Mouse (Mus musculus): ENCODE measurements around the gene Alkbh5. TPM values are rescaled to one million over a fixed set of nuclear protein-coding genes. Genes with fewer than 3 reads are reported as not detected.
"Not testable (repeated sequence)": the region's sequence is repeated elsewhere in the genome, so short reads cannot be mapped to it uniquely, and the experiment has no call there.

Gene Alkbh5
- polyA plus RNA-seq, 1 experiment = 22.4 TPM

DNA sequence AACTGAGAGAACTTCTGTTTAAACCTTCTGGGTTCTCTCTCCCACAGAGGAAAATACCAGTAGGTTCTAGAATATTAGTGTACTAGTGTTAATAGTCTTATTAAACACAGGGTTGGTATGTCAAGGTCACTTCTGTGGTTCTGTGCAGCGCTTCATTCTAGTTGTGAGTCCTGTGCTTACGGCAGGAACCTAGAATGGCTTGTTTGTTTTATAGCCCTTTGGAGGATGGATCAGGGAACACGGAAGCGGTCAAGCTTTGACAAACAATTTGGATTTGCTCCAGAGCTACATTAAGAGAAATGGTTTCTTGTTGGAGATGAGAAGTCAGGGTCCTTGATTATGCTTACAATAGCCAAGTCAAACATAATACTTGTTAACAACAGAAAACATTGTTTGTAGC lies 9.3 kb downstream of the Alkbh5 start:
- DNase-seq (ENCODE audit: low read depth) = no peak
- TF ChIP-seq POLR2A (IDR thresholded peaks at IDR 0.05; ENCODE audit: borderline replicate concordance, extremely low read depth, insufficient read depth, insufficient read length, poor library complexity, severe bottlenecking) (no peak), CTCF (IDR thresholded peaks at IDR 0.05; ENCODE audit: borderline replicate concordance, extremely low read depth, insufficient read depth, insufficient read length) (no peak)

DNA sequence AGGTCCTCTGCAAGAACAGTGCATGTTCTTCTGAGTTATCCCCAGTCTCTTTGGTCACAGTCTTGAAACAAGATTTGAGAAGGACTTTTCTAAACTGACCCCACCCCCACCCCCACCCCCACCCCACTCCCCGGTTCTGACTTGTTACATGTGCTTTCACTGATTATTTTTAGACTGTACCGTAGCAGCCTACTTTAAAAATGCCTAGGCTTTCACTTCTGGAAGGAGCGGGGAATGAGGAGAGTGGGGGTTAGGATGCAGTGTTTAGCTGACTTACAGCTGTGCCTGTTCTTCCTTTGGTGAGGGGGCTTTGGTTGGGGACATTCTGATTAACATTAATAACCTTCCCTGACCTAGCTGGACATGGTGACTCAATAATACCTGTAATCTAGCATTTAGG lies 11.9 kb downstream of the Alkbh5 start:
- TF ChIP-seq CTCF (IDR thresholded peaks at IDR 0.05; ENCODE audit: borderline replicate concordance, extremely low read depth, insufficient read depth, insufficient read length) = no peak
- TF ChIP-seq POLR2A (IDR thresholded peaks at IDR 0.05; ENCODE audit: borderline replicate concordance, extremely low read depth, insufficient read depth, insufficient read length, poor library complexity, severe bottlenecking) = no peak
- no peak for DNase-seq (ENCODE audit: low read depth)

DNA sequence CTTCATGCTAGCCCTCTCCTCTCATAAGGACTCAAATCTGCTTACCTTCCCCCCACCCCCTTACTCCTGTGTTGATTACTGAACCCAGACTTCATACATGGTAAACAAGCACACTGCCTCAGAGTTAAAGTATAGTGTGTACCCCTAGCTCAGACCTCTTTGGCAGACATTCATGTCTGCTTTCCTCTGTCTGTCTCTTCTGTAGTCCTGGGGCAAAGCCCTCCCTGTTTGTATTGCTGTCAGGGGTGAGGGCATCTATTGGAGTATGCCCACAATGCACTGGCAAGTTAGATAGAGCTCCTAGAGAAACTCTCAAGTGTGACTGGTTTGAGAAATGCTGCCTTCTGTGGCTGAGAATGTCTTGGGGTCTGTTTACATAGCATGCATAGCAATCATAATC lies 16.9 kb downstream of the Alkbh5 start:
- DNase-seq (ENCODE audit: low read depth) = no peak
- TF ChIP-seq POLR2A (IDR thresholded peaks at IDR 0.05; ENCODE audit: borderline replicate concordance, extremely low read depth, insufficient read depth, insufficient read length, poor library complexity, severe bottlenecking) (no peak), CTCF (IDR thresholded peaks at IDR 0.05; ENCODE audit: borderline replicate concordance, extremely low read depth, insufficient read depth, insufficient read length) (no peak)

DNA sequence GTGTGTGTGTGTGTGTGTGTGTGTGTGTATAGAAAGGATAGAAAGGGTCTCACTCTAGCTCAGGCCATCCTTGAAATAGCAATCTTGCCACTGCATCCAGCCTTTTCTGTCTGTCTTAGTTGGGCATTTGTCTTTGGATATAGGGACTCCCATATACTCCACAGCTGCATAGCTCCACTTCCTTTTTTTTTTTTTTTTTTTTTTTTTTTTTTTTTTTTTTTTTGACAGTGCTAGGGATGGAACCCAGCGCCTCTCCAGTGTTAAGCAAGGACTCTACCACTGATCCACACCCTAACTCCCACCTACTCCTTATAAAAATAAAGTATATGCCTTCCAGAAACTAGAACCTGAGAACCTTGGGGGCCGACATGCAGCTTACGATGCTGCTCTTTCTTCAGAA lies 21.5 kb downstream of the Alkbh5 start:
- TF ChIP-seq CTCF (IDR thresholded peaks at IDR 0.05; ENCODE audit: borderline replicate concordance, extremely low read depth, insufficient read depth, insufficient read length) (no peak), POLR2A (IDR thresholded peaks at IDR 0.05; ENCODE audit: borderline replicate concordance, extremely low read depth, insufficient read depth, insufficient read length, poor library complexity, severe bottlenecking) (no peak)
- no peak for DNase-seq (ENCODE audit: low read depth)

DNA sequence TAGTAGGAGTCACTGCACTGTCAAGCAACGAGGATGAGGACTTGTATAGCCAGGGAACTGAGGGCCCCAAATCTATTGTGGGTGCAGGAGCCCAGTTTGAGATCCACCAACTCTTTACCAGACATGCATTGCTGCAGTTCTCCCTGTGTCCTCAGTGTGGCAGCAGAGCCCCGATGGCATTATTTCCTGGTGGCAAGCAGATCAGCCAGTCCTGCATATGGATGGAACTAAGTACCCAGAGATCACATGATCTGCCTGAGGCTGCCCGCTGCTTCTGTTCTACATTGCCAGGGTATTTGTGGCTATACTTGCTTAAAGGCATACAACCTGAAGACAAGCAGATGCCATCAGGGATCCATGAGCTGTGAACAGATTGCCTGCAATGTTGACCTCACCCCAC lies 23.2 kb downstream of the Alkbh5 start:
- TF ChIP-seq CTCF (IDR thresholded peaks at IDR 0.05; ENCODE audit: borderline replicate concordance, extremely low read depth, insufficient read depth, insufficient read length) = peak; percentile 93
- TF ChIP-seq POLR2A (IDR thresholded peaks at IDR 0.05; ENCODE audit: borderline replicate concordance, extremely low read depth, insufficient read depth, insufficient read length, poor library complexity, severe bottlenecking) = no peak
- DNase-seq (ENCODE audit: low read depth) = peak; percentile 82

DNA sequence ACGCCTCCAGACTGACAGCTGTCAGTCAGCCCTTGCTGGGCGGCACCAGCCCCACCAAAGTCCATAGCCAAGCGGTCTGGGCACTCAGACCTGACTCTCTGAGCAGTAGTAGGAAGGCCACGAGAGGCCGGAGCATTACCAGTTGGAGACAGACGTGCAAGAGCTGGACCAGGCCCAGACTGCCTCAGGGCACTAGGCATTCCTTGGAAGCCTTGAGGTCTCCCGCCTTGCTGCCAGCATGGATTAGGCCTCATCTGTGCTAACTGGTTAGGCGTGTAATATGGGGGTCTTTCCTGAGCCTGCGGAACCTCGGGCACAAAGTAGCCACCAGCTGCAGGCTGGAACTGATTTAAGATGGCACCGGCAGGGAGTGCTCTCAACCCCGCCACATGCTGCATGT lies 37.8 kb downstream of the Alkbh5 start:
- DNase-seq (ENCODE audit: low read depth) = not testable (repeated sequence)

Other genes with a start within 250 kb of the Alkbh5 start
- gene Tom1l2, start 183.5 kb upstream of the Alkbh5 start, polyA plus RNA-seq (2012; rRNA removed) = 69.3 and 82.1 TPM in 2 replicates
- 6.0 and 7.1 TPM in 2 replicates for gene Drc3, start 183.1 kb upstream of the Alkbh5 start, polyA plus RNA-seq (2012; rRNA removed)
- gene Gid4, start 119.2 kb upstream of the Alkbh5 start, polyA plus RNA-seq (2012; rRNA removed) = 17.6 and 20.0 TPM in 2 replicates
- gene Atpaf2, start 117.9 kb upstream of the Alkbh5 start, polyA plus RNA-seq (2012; rRNA removed) = 32.8 and 34.3 TPM in 2 replicates
- 80.5 and 82.6 TPM in 2 replicates for gene Drg2, start 81.8 kb upstream of the Alkbh5 start, polyA plus RNA-seq (2012; rRNA removed)
- 0.16 and 0.19 TPM in 2 replicates for gene Myo15, start 67.0 kb upstream of the Alkbh5 start, polyA plus RNA-seq (2012; rRNA removed)
- 123 and 152 TPM in 2 replicates for gene Llgl1, start 163.3 kb downstream of the Alkbh5 start, polyA plus RNA-seq (2012; rRNA removed)
- gene Flii, start 190.9 kb downstream of the Alkbh5 start, polyA plus RNA-seq (2012; rRNA removed) = 152 and 157 TPM in 2 replicates
- gene Mief2, start 192.0 kb downstream of the Alkbh5 start, polyA plus RNA-seq (2012; rRNA removed) = 27.9 and 29.9 TPM in 2 replicates
- gene Top3a, start 241.0 kb downstream of the Alkbh5 start, polyA plus RNA-seq (2012; rRNA removed) = 10.2 TPM in 2 replicates
- gene Smcr8, start 241.1 kb downstream of the Alkbh5 start, polyA plus RNA-seq (2012; rRNA removed) = 9.9 and 13.0 TPM in 2 replicates

Measured in brain, embryonic 14.5 days (tissue).